Mouse (Mus musculus) neural tube, embryonic 14.5 days (tissue): Measurements from ENCODE around the gene Camk1d. TPM values are rescaled to one million over a fixed set of nuclear protein-coding genes. Genes with fewer than 3 reads are reported as not detected.

ENCODE experiments used
- ATAC-seq: fragments of 200-750 bp; cut with Nextera tagmentation; 2 replicates; pipeline ENCODE4 v1.8.0; 2017; ENCODE audit warnings: low read depth, mild to moderate bottlenecking, moderate TSS enrichment, moderate library complexity
- H3K27ac ChIP-seq: fragments of 300-500 bp; sonication (generic); 2 replicates; pipeline ENCODE4 v1.5.1; 2014; ENCODE audit warnings: low read depth, mild to moderate bottlenecking, control low read depth, low read length, moderate library complexity, mixed read lengths
- H3K27me3 ChIP-seq: fragments of 300-500 bp; sonication (generic); 2 replicates; pipeline ENCODE4 v1.6.1; 2014; ENCODE audit warnings: low read length; ENCODE audit not compliant: control insufficient read depth, insufficient read depth
- H3K36me3 ChIP-seq: fragments of 300-500 bp; sonication (generic); 2 replicates; pipeline ENCODE4 v1.6.1; 2014; ENCODE audit warnings: low read length, mixed read lengths; ENCODE audit not compliant: control insufficient read depth, insufficient read depth
- H3K4me1 ChIP-seq: fragments of 300-500 bp; sonication (generic); 2 replicates; pipeline ENCODE4 v1.6.1; 2014; ENCODE audit warnings: low read length; ENCODE audit not compliant: control insufficient read depth, insufficient read depth
- H3K4me2 ChIP-seq: fragments of 300-500 bp; sonication (generic); 2 replicates; pipeline ENCODE4 v1.6.1; 2014; ENCODE audit warnings: mild to moderate bottlenecking, low read depth, low read length, control low read depth
- H3K4me3 ChIP-seq: fragments of 300-500 bp; sonication (generic); 2 replicates; pipeline ENCODE4 v1.5.1; 2014; ENCODE audit warnings: low read depth, low read length, control low read depth, mixed read lengths
- H3K9ac ChIP-seq: fragments of 300-500 bp; sonication (generic); replicated peaks from 2 replicates; pipeline ENCODE4 v1.6.1; 2014; ENCODE audit warnings: low read depth, mild to moderate bottlenecking, control low read depth, low read length, mixed read lengths
- H3K9me3 ChIP-seq: fragments of 300-500 bp; sonication (generic); 2 replicates; pipeline ENCODE4 v1.6.1; 2016; ENCODE audit warnings: low read length; ENCODE audit not compliant: control insufficient read depth
- WGBS: fragments of 180-500 bp; shearing (Covaris S2); extraction: QIAGEN DNeasy Blood & Tissue Kit; methylation state at CpG from one replicate; pipeline ENCODE4 v1.1.7; 2014; 5-methylcytosine and 5-hydroxymethylcytosine counted together
- polyA plus RNA-seq: library from polyadenylated mRNA; unstranded; fragments of >200 nt; fragmentation: Nextera tagmentation; extraction: Ambion mirVana; gene quantifications from 2 replicates; pipeline ENCODE4 v1.2.1, GENCODE M21; 2014

Gene Camk1d
- polyA plus RNA-seq, 1 experiment from 2014 or later: 9.9 TPM

DNA sequence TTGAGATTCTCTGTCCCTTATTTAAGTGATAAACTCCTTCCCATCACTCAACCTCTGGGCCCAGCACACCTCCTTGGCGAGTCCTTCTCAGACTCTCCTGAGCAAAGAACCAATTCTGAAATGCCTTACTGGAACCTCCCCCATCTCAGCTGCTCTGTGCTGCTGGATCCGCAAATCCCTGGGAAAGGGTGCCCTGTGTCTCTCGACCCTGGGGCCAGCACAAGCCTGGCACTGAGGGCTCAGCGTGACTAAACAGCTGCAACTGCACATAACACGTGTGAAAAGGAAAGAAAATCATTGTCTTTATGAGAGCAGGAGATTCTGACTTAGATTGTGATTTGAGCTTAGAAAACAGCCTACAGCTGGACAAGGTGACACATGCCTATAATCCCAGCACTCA is 52.4 kb downstream of the Camk1d start:
- Histone ChIP-seq H3K9me3 (no peaks in the 10 kb centered on the region), H3K9ac (no peak overlapping the region), H3K4me2 (no peak overlapping the region), H3K4me1 (no peaks in the 10 kb centered on the region), H3K36me3 (no peaks in the 10 kb centered on the region), H3K4me3 (no peak overlapping the region), H3K27ac (no peak overlapping the region), H3K27me3 (no peaks in the 10 kb centered on the region)
- ATAC-seq: no peak
- 64% methylated on average over 5 of the region's 5 CpGs for WGBS

GRCm38 (mm10) chr2:5658000-5658399 is 56.3 kb downstream of the Camk1d start:
- Histone ChIP-seq H3K4me1 (no peaks in the 10 kb centered on the region), H3K36me3 (no peaks in the 10 kb centered on the region), H3K27me3 (no peaks in the 10 kb centered on the region), H3K9me3 (no peaks in the 10 kb centered on the region), H3K27ac (no peak overlapping the region), H3K9ac (no peak overlapping the region), H3K4me2 (no peak overlapping the region), H3K4me3 (no peak overlapping the region)
- 85% methylated on average over 3 of the region's 3 CpGs for WGBS
- ATAC-seq: no peak

GRCm38 (mm10) chr2:5656326-5656725 is 58.0 kb downstream of the Camk1d start:
- Histone ChIP-seq H3K4me3 (no peak overlapping the region), H3K36me3 (no peaks in the 10 kb centered on the region), H3K4me1 (no peaks in the 10 kb centered on the region), H3K9me3 (no peaks in the 10 kb centered on the region), H3K9ac (no peak overlapping the region), H3K27ac (no peak overlapping the region), H3K4me2 (no peak overlapping the region), H3K27me3 (no peaks in the 10 kb centered on the region)
- ATAC-seq: no peak
- 89% methylated on average over 3 of the region's 3 CpGs for WGBS

DNA sequence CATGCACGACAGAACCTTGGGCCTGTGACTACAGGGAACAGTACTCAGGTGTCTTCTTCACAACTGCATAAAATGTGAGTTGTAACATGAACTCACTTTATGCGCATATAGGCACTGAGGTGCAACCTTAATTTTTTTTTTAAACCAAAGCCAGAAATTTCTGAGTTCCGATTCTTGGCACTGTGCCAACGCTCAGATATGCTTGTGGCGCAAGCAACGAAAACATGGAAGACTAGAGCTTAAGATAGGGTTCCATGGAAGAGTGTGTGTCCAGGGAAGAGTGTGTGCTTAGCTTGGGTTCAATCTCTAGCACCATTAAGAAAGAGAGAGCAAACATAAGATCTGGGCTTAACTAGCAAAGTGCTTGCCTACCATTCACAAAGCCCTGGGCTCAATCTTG is 62.2 kb downstream of the Camk1d start:
- Histone ChIP-seq H3K4me3 (no peak overlapping the region), H3K27ac (no peak overlapping the region), H3K27me3 (no peaks in the 10 kb centered on the region), H3K4me1 (no peaks in the 10 kb centered on the region), H3K9me3 (no peaks in the 10 kb centered on the region), H3K9ac (no peak overlapping the region), H3K36me3 (no peaks in the 10 kb centered on the region), H3K4me2 (no peak overlapping the region)
- ATAC-seq: no peak
- 91% methylated on average over 6 of the region's 6 CpGs for WGBS

GRCm38 (mm10) chr2:5651285-5651870 is 62.9 kb downstream of the Camk1d start:
- Histone ChIP-seq H3K4me2 (no peak overlapping the region), H3K4me3 (no peak overlapping the region), H3K9me3 (no peaks in the 10 kb centered on the region), H3K36me3 (no peaks in the 10 kb centered on the region), H3K9ac (no peak overlapping the region), H3K27me3 (no peaks in the 10 kb centered on the region), H3K4me1 (no peaks in the 10 kb centered on the region), H3K27ac (no peak overlapping the region)
- ATAC-seq: no peak
- WGBS: 82% methylated on average over 10 of the region's 10 CpGs

DNA sequence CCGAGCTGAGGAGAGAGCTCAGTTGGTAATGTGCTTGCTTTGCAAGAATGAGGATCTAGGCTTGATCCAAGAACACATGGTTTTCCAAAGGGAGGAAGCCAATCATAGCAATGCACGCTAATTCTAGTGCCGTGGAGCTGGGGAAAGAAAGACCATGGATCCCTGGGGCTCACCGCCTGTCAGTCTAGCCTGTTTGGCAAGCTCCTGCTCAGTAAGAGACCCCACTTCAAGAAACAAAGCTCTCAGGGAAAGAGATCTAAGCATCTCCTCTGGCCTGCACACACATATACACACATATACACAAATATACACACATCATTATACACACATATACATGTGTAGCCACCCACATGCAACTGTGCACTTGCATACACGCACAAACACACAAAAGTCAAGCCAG is 65.1 kb downstream of the Camk1d start:
- no peak overlapping the region for H3K9ac ChIP-seq
- H3K27me3 ChIP-seq: no peaks in the 10 kb centered on the region
- H3K9me3 ChIP-seq: no peaks in the 10 kb centered on the region
- WGBS: 87% methylated on average over 5 of the region's 5 CpGs
- no peak overlapping the region for H3K27ac ChIP-seq
- no peaks in the 10 kb centered on the region for H3K4me1 ChIP-seq
- no peak for ATAC-seq
- H3K4me2 ChIP-seq: no peak overlapping the region
- H3K36me3 ChIP-seq: no peaks in the 10 kb centered on the region
- no peak overlapping the region for H3K4me3 ChIP-seq

DNA sequence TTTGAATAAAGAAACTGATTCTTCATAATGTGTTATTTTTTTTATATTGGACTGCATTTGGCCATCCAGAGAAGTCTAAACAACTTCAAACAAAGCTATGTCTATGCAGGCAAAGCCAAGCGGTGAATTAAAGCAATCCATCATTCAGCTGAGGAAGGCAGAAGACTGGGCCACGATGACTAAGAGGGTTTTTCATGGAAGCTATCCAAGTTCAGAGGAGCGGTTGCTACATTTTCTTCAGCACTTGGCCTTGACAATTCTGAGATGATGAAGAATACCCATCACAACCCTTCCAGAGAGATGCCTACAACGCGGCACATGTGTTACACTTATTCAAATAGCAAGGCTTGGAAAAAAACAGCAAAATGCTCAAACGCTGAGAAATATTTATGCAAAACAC is 65.6 kb downstream of the Camk1d start:
- Histone ChIP-seq H3K4me1 (no peaks in the 10 kb centered on the region), H3K27ac (no peak overlapping the region), H3K4me3 (no peak overlapping the region), H3K36me3 (no peaks in the 10 kb centered on the region), H3K9ac (no peak overlapping the region), H3K27me3 (no peaks in the 10 kb centered on the region), H3K4me2 (no peak overlapping the region), H3K9me3 (no peaks in the 10 kb centered on the region)
- ATAC-seq: no peak
- WGBS: 80% methylated on average over 6 of the region's 6 CpGs

- Histone ChIP-seq H3K9ac (no peak overlapping the region), H3K27ac (no peak overlapping the region), H3K9me3 (no peaks in the 10 kb centered on the region), H3K36me3 (no peaks in the 10 kb centered on the region), H3K4me1 (no peaks in the 10 kb centered on the region), H3K4me3 (no peak overlapping the region), H3K27me3 (no peaks in the 10 kb centered on the region), H3K4me2 (no peak overlapping the region)
- 88% methylated on average over 5 of the region's 5 CpGs for WGBS
- ATAC-seq: no peak
These were observed 68.0 kb downstream of the Camk1d start for GRCm38 (mm10) chr2:5646322-5646721.

DNA sequence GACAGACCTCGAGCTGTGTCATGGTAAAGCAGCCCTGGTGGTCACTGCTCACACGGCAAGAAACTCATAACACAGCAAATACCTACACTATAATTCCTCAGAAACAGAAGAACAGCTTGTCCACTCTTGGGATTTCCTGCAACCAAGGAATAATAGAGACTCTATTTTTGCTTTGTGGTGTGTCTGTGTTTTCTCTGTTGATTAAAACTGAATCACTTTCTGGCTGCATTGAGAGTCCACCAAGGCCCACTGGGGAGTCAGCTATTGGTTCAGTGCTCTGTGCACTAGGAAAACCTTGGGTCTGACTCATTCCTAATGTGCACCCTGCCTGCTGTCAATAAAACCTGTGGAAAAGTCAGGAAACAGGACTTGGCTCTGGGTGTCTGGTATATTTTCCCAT is 68.7 kb downstream of the Camk1d start:
- no peak for ATAC-seq
- Histone ChIP-seq H3K4me3 (no peak overlapping the region), H3K36me3 (no peaks in the 10 kb centered on the region), H3K9me3 (no peaks in the 10 kb centered on the region), H3K27ac (no peak overlapping the region), H3K27me3 (no peaks in the 10 kb centered on the region), H3K9ac (no peak overlapping the region), H3K4me1 (no peaks in the 10 kb centered on the region), H3K4me2 (no peak overlapping the region)
- 83% methylated on average over 2 of the region's 2 CpGs for WGBS
